Mouse (Mus musculus) MEL (cell line): ENCODE results near the gene Fmod. TPM values are rescaled to one million over a fixed set of nuclear protein-coding genes. Genes with fewer than 3 reads are reported as not detected.

Source experiments
- DNase-seq: peaks from one replicate; pipeline ENCODE4 v3.0.0; 2011; ENCODE audit warnings: low read depth, low spot score
- H3K27ac ChIP-seq: 2 replicates; pipeline ENCODE4 v1.5.1; 2012; ENCODE audit warnings: low read depth, mild to moderate bottlenecking, control low read depth, low read length, moderate library complexity; ENCODE audit not compliant: control insufficient read depth
- H3K27me3 ChIP-seq, 2 experiments: fragments of 150-350 bp in 1 of 2; sonication (generic) in 1 of 2; 2 replicates each; pipeline ENCODE4 v1.6.1; 2012; ENCODE audit warnings: low read length in 2 of 2, mild to moderate bottlenecking in 2 of 2, improper control_type of control experiment in 1 of 2, moderate library complexity in 1 of 2; ENCODE audit not compliant: insufficient read depth in 2 of 2, control insufficient read depth in 1 of 2
- H3K36me3 ChIP-seq, 2 experiments: 2 replicates each; pipeline ENCODE4 v1.6.1; 2012 to 2014; ENCODE audit warnings: low read length in 2 of 2, improper control_type of control experiment in 1 of 2, inconsistent platforms in 1 of 2, mild to moderate bottlenecking in 1 of 2; ENCODE audit not compliant: insufficient read depth in 2 of 2, control insufficient read depth in 1 of 2
- H3K4me1 ChIP-seq, 2 experiments: fragments of 150-350 bp in 1 of 2; sonication (generic) in 1 of 2; 2 replicates each; pipeline ENCODE4 v1.6.1; 2012; ENCODE audit warnings: low read length in 2 of 2, improper control_type of control experiment in 1 of 2, mild to moderate bottlenecking in 1 of 2; ENCODE audit not compliant: insufficient read depth in 2 of 2, control insufficient read depth in 1 of 2
- H3K4me3 ChIP-seq, 2 experiments: fragments of 150-350 bp in 1 of 2; sonication (generic) in 1 of 2; 2 replicates each; pipeline ENCODE4 v1.5.1; 2012; ENCODE audit warnings: low read depth in 2 of 2, low read length in 2 of 2, mild to moderate bottlenecking in 2 of 2, moderate library complexity in 2 of 2, control low read depth in 1 of 2, improper control_type of control experiment in 1 of 2; ENCODE audit not compliant: control insufficient read depth in 1 of 2, insufficient read depth in 1 of 2
- H3K79me2 ChIP-seq: 2 replicates; pipeline ENCODE4 v1.6.1; 2012; ENCODE audit warnings: mild to moderate bottlenecking, low read length, moderate library complexity; ENCODE audit not compliant: control insufficient read depth, poor library complexity, insufficient read depth
- H3K9ac ChIP-seq: 2 replicates; pipeline ENCODE4 v1.6.1; 2012; ENCODE audit warnings: low read depth, mild to moderate bottlenecking, control low read depth, low read length, moderate library complexity; ENCODE audit not compliant: control insufficient read depth, poor library complexity, severe bottlenecking
- H3K9me3 ChIP-seq: fragments of 150-350 bp; sonication (generic); replicated peaks from 2 replicates; pipeline ENCODE4 v1.6.1; 2012; ENCODE audit warnings: mild to moderate bottlenecking, low read length, improper control_type of control experiment, moderate library complexity; ENCODE audit not compliant: insufficient read depth
- BHLHE40 ChIP-seq: IDR thresholded peaks from 2 replicates; pipeline ENCODE4 v1.6.1; 2012; ENCODE audit warnings: low read depth, mild to moderate bottlenecking, inconsistent platforms, low read length, improper control_type of control experiment, borderline replicate concordance
- CHD2 ChIP-seq: IDR thresholded peaks from 2 replicates; pipeline ENCODE4 v1.6.1; 2011; ENCODE audit warnings: low read length, improper control_type of control experiment
- CTCF ChIP-seq, 3 experiments: IDR thresholded peaks in 2 of 3; conservative IDR thresholded peaks in 1 of 3; 2 replicates each; pipeline ENCODE4 v1.5.1; 2011 to 2012; ENCODE audit warnings: low read length in 3 of 3, low read depth in 2 of 3, mild to moderate bottlenecking in 2 of 3, improper control_type of control experiment in 1 of 3, inconsistent platforms in 1 of 3, mixed read lengths in 1 of 3, moderate library complexity in 1 of 3; ENCODE audit not compliant: control insufficient read depth in 1 of 3, insufficient read depth in 1 of 3, poor library complexity in 1 of 3, severe bottlenecking in 1 of 3
- E2F4 ChIP-seq: IDR thresholded peaks from 2 replicates; pipeline ENCODE4 v1.6.1; 2011; ENCODE audit warnings: low read depth, low read length, improper control_type of control experiment, borderline replicate concordance
- ELF1 ChIP-seq: IDR thresholded peaks from 2 replicates; pipeline ENCODE4 v1.6.1; 2014; ENCODE audit warnings: low read depth, mild to moderate bottlenecking, inconsistent platforms, low read length, improper control_type of control experiment, moderate library complexity
- EP300 ChIP-seq, 2 experiments: IDR thresholded peaks; 2 replicates each; pipeline ENCODE4 v1.6.1; 2011; ENCODE audit warnings: improper control_type of control experiment in 2 of 2, low read length in 2 of 2, low read depth in 1 of 2, mild to moderate bottlenecking in 1 of 2
- GABPA ChIP-seq: IDR thresholded peaks from 2 replicates; pipeline ENCODE4 v1.6.1; 2012; ENCODE audit warnings: low read depth, mild to moderate bottlenecking, inconsistent platforms, low read length, improper control_type of control experiment, moderate library complexity
- GATA1 ChIP-seq: IDR thresholded peaks from 2 replicates; pipeline ENCODE4 v1.6.1; 2011; ENCODE audit warnings: low read depth, low read length, improper control_type of control experiment
- JUND ChIP-seq: IDR thresholded peaks from 2 replicates; pipeline ENCODE4 v1.6.1; 2011; ENCODE audit warnings: low read depth, mild to moderate bottlenecking, improper control_type of control experiment, low read length
- MAFK ChIP-seq: IDR thresholded peaks from 2 replicates; pipeline ENCODE4 v1.6.1; 2011; ENCODE audit warnings: low read depth, mild to moderate bottlenecking, low read length, improper control_type of control experiment, borderline replicate concordance
- MAX ChIP-seq: IDR thresholded peaks from 2 replicates; pipeline ENCODE4 v1.6.1; 2011; ENCODE audit warnings: low read length, improper control_type of control experiment
- MAZ ChIP-seq: IDR thresholded peaks from 2 replicates; pipeline ENCODE4 v1.6.1; 2012; ENCODE audit warnings: low read depth, mild to moderate bottlenecking, inconsistent platforms, low read length, improper control_type of control experiment
- MEF2A ChIP-seq: IDR thresholded peaks from 2 replicates; pipeline ENCODE4 v1.6.1; 2014; ENCODE audit warnings: low read depth, mild to moderate bottlenecking, inconsistent platforms, low read length, improper control_type of control experiment; ENCODE audit not compliant: poor library complexity, insufficient replicate concordance, severe bottlenecking; ENCODE audit errors: extremely low read depth
- MXI1 ChIP-seq: IDR thresholded peaks from 2 replicates; pipeline ENCODE4 v1.6.1; 2011; ENCODE audit warnings: mild to moderate bottlenecking, low read depth, low read length, improper control_type of control experiment
- MYB ChIP-seq: IDR thresholded peaks from 2 replicates; pipeline ENCODE4 v1.6.1; 2011; ENCODE audit warnings: mild to moderate bottlenecking, low read depth, low read length, improper control_type of control experiment
- MYC ChIP-seq: IDR thresholded peaks from 2 replicates; pipeline ENCODE4 v1.6.1; 2011; ENCODE audit warnings: low read depth, mild to moderate bottlenecking, low read length, improper control_type of control experiment, moderate library complexity
- NELFE ChIP-seq: IDR thresholded peaks from 2 replicates; pipeline ENCODE4 v1.6.1; 2011; ENCODE audit warnings: low read depth, low read length, improper control_type of control experiment
- NRF1 ChIP-seq: IDR thresholded peaks from 2 replicates; pipeline ENCODE4 v1.6.1; 2014; ENCODE audit warnings: low read depth, mild to moderate bottlenecking, inconsistent platforms, low read length, improper control_type of control experiment, moderate library complexity; ENCODE audit not compliant: poor library complexity, insufficient read depth, severe bottlenecking
- POLR2A ChIP-seq, 2 experiments: IDR thresholded peaks; 2 replicates each; pipeline ENCODE4 v1.6.1; 2011 to 2012; ENCODE audit warnings: low read length in 2 of 2, mild to moderate bottlenecking in 2 of 2, control low read depth in 1 of 2, improper control_type of control experiment in 1 of 2, low read depth in 1 of 2, moderate library complexity in 1 of 2; ENCODE audit not compliant: control insufficient read depth in 1 of 2, insufficient read depth in 1 of 2, poor library complexity in 1 of 2
- POLR2AphosphoS5 ChIP-seq: IDR thresholded peaks from 2 replicates; pipeline ENCODE4 v1.6.1; 2012; ENCODE audit warnings: low read depth, borderline replicate concordance, mild to moderate bottlenecking, inconsistent platforms, low read length, moderate library complexity, mixed read lengths
- SMC3 ChIP-seq: IDR thresholded peaks from 2 replicates; pipeline ENCODE4 v1.6.1; 2011; ENCODE audit warnings: low read depth, low read length, improper control_type of control experiment
- TAL1 ChIP-seq: IDR thresholded peaks from 2 replicates; pipeline ENCODE4 v1.6.1; 2012; ENCODE audit warnings: mild to moderate bottlenecking, inconsistent platforms, low read length, moderate library complexity, mixed read lengths
- TCF12 ChIP-seq: IDR thresholded peaks from 2 replicates; pipeline ENCODE4 v1.6.1; 2014; ENCODE audit warnings: low read depth, mild to moderate bottlenecking, inconsistent platforms, low read length, improper control_type of control experiment, moderate library complexity
- UBTF ChIP-seq: IDR thresholded peaks from 2 replicates; pipeline ENCODE4 v1.6.1; 2012; ENCODE audit warnings: low read depth, mild to moderate bottlenecking, inconsistent platforms, low read length, improper control_type of control experiment, moderate library complexity, borderline replicate concordance; ENCODE audit not compliant: insufficient read depth
- USF1 ChIP-seq: IDR thresholded peaks from 2 replicates; pipeline ENCODE4 v1.6.1; 2014; ENCODE audit warnings: low read depth, mild to moderate bottlenecking, inconsistent platforms, low read length, improper control_type of control experiment, moderate library complexity
- USF2 ChIP-seq, 2 experiments: IDR thresholded peaks; 2 replicates each; pipeline ENCODE4 v1.6.1; 2011 to 2012; ENCODE audit warnings: improper control_type of control experiment in 2 of 2, low read length in 2 of 2, borderline replicate concordance in 1 of 2, inconsistent platforms in 1 of 2, low read depth in 1 of 2, mild to moderate bottlenecking in 1 of 2; ENCODE audit not compliant: insufficient read depth in 1 of 2
- ZKSCAN1 ChIP-seq: IDR thresholded peaks from 2 replicates; pipeline ENCODE4 v1.6.1; 2012; ENCODE audit warnings: low read depth, mild to moderate bottlenecking, inconsistent platforms, low read length, improper control_type of control experiment, moderate library complexity
- ZMIZ1 ChIP-seq: IDR thresholded peaks from 2 replicates; pipeline ENCODE4 v1.6.1; 2012; ENCODE audit warnings: low read depth, mild to moderate bottlenecking, inconsistent platforms, low read length, improper control_type of control experiment, moderate library complexity
- ZNF384 ChIP-seq: IDR thresholded peaks from 2 replicates; pipeline ENCODE4 v1.6.1; 2012; ENCODE audit warnings: low read depth, mild to moderate bottlenecking, inconsistent platforms, low read length, improper control_type of control experiment
- polyA plus RNA-seq, 2 experiments: library from polyadenylated mRNA; stranded (reverse) in 1 of 2; unstranded in 1 of 2; fragments of >175 nt in 1 of 2; fragments of >200 nt in 1 of 2; gene quantifications; 2 replicates each; pipeline versions ENCODE4 v1.2.1 to v1.2.4; 2012; ENCODE audit warnings: low replicate concordance in 2 of 2, low read depth in 1 of 2; ENCODE audit not compliant: insufficient read length in 2 of 2, insufficient read depth in 1 of 2, missing spikeins in 1 of 2
- total RNA-seq: library from RNA; depleted of rRNA; stranded (reverse); fragments of 300-350 nt; gene quantifications from 2 replicates; pipeline ENCODE4 v1.2.3, GENCODE M21; 2012

Fmod gene
- total and polyA plus RNA-seq, 3 experiments: not detected

GRCm38 (mm10) chr1:134067143-134067619 lies 30.1 kb downstream of the Fmod start (continued):
- TF ChIP-seq CHD2 (no peak), BHLHE40 (peak; percentile 58; the same call in 1 of the 2 replicates), NELFE (no peak), MYC (no peak), E2F4 (no peak), UBTF (no peak), GATA1 (no peak), MEF2A (no peak), MAX (no peak), MAFK (no peak), JUND (no peak), MXI1 (no peak), EP300 (IDR thresholded peaks at IDR 0.05; ENCODE audit: low read depth in 1 of 2, low read length in 2 of 2) (no peak; a peak in 1 of 4 replicates), ELF1 (no peak), USF2 (IDR thresholded peaks at IDR 0.05; ENCODE audit: borderline replicate concordance in 1 of 2, insufficient read depth in 1 of 2, low read depth in 1 of 2, low read length in 2 of 2) (no peak)

GRCm38 (mm10) chr1:134070099-134070669 lies 33.1 kb downstream of the Fmod start:
- Histone ChIP-seq H3K9ac (no peak overlapping the region), H3K36me3 (peaks cover 0 to 33% of the 10 kb centered on the region in 2 experiments; a peak in 2 of 4 replicates), H3K27ac (no peak overlapping the region), H3K79me2 (no peaks in the 10 kb centered on the region)
- TF ChIP-seq JUND (no peak), ZNF384 (no peak), CTCF (IDR thresholded peaks at IDR 0.05 in 2 of 3, conservative IDR thresholded peaks at IDR 0.05 in 1 of 3; ENCODE audit: control insufficient read depth in 1 of 3, insufficient read depth in 1 of 3, low read depth in 2 of 3, low read length in 3 of 3, poor library complexity in 1 of 3, severe bottlenecking in 1 of 3) (no peak), GABPA (no peak), ZKSCAN1 (no peak), SMC3 (no peak), TCF12 (no peak), MYC (no peak), NRF1 (no peak), MXI1 (no peak), MAFK (no peak), ZMIZ1 (no peak), USF1 (no peak), USF2 (IDR thresholded peaks at IDR 0.05; ENCODE audit: borderline replicate concordance in 1 of 2, insufficient read depth in 1 of 2, low read depth in 1 of 2, low read length in 2 of 2) (no peak), E2F4 (no peak), MYB (no peak), MAZ (no peak), POLR2AphosphoS5 (no peak), POLR2A (IDR thresholded peaks at IDR 0.05; ENCODE audit: control insufficient read depth in 1 of 2, insufficient read depth in 1 of 2, low read depth in 1 of 2, low read length in 2 of 2, poor library complexity in 1 of 2) (no peak), TAL1 (no peak)
- TF ChIP-seq, all 39 proteins: peak for 0
- Histone ChIP-seq H3K4me3 (no peak overlapping the region), H3K4me1 (peaks cover 23 to 56% of the 10 kb centered on the region in 2 experiments), H3K27me3 (no peaks in the 10 kb centered on the region), H3K9me3 (no peaks in the 10 kb centered on the region)
- DNase-seq: no peak
